Mouse (Mus musculus): Measurements from ENCODE around the gene Krtap28-10.

The Krtap28-10 gene

DNA sequence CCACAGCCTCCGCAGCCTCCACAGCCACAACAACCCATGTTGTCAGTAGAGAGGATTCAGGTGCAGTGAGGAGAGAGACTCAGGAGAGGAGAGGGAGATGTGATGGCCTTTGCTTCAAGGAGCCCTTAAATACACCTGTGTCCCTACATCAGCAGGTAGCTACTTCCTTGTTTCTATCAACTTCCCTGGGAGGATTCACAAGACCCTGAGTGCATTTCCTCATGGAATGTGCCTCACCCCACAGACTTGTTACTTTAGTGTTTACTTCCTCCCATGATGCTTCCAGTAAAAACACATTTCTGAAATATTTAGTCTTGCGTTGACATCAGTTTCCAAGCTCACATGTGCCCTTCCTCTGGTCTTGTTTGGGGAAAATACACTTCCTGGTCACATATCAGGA is at the start of gene Krtap28-10:
Gene Krtap28-10, minus strand, starts transcription at position 101 of the 400 bp plus-strand sequence.
- no peak for DNase-seq

DNA sequence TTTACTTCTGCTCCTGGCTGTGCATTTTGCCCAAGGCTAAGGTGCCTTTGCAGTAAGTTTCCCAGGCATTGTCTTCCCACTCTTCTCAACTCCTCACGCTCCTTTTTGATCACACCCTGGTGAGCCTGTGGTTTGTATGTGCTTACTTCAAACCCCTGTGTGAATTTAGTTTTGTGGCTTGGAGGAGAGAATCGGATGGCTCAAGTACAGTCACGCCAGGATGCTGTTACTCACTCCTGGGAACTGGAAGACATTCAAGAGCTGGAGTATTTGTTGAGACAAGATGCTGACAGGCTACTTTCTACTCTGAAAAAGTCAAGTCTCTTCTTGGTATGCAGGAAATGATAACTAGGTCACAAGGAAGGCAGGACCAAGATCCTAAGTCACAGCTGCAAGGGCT is 49.0 kb upstream of the Krtap28-10 start:
- DNase-seq, result no peak

DNA sequence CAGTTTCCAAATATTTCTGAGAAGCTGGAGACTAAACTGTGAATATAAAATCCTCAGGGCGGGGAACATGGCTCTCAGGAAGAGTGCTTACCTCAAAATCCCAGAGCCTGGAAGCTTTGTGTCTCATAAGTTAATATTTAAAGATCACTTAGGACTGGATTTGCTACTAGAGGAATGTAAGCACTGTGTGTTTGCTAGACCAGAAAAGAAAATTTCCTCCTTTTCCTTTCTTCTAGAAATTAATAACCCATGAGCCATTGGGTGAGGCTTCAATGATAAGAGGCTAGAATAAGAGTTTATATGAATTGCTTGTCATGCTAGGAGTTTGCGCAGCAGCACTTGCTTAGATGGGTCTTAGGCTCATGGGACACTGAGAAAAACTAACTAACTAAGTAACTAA is 42.5 kb upstream of the Krtap28-10 start:
- no peak for DNase-seq

DNA sequence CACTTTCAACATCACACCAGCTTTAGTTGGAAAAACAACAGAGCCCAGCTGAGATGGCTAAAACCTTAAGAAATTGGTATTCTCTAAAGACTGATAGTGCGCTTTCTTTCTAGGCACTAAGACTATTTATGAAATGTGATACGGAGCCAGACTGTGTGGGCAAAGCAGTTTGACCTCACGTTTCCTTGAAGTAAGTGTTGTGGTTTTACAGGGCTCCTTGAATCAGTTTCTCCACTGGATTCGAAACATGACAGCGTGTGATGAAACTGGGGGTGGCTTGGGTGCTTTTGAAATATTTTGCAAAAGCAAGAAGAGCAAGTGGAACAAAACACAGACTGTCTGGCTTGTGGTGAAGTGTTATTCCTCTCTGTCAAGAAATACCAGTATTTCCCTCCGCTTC is 34.7 kb upstream of the Krtap28-10 start:
- no peak for DNase-seq

DNA sequence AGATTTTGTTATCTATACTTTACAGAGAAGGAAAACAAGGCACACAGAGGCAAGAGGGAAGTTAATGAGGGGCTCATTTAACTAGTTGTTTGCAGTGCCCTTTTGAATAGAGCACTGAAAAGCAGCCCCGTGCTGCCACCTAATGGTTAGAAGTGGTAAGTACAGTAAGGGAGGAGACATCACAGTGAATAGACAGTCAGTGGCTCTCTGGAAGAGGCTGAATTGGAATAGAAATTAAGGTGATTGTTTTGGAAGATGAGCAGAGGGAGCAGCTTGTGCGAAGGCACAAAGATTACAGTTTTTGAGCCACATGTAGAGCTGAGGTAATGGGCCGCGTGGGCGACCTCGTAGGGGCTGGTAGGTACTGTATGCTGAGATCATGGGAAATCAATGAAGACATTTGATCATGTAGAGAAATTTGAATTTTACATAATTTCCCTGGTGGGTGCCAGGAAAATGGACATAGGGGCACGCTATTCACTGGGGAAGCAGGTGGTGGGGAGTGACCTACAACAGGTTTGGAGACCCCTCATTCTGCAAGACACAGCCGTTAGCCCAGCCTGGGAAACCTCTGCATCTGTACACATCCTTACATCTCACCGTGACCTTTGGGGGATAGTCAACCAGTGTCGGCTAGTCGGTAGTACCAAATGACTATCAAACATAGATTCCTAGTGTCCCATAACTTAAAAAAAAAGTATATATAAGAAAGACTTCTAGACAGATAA is 34.1 kb upstream of the Krtap28-10 start:
- no peak for DNase-seq

DNA sequence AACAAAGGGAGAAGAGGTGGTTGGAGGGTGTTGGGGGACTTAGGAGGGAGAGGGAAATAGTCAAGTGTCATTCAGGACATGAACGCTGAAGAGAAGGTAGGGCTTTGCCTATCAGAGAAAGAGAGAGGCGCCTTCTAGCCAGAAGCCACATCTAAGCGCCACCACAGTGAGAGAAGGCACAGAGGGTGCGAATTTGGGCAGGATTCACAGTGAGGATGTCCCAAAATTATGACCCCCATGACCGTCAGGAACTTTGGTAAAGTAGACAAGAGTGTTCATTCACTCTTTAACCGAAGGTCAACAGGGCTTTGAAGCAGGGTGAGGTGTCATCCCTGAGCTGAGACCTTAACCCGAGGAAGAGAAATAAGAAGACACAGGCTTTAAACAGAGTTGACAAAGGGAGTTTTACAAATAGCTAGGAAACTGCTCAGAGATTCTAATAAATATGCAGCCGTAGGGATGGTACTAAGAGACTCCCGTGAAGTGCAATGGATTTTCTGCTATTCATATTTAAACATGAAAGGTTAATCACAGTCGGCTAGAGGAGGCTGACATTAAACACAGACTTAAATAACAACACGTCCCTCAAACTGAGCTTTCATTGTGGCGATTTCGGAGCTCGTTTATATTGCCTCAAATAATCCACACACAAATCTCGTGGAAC is 33.4 kb upstream of the Krtap28-10 start:
- DNase-seq, result no peak

DNA sequence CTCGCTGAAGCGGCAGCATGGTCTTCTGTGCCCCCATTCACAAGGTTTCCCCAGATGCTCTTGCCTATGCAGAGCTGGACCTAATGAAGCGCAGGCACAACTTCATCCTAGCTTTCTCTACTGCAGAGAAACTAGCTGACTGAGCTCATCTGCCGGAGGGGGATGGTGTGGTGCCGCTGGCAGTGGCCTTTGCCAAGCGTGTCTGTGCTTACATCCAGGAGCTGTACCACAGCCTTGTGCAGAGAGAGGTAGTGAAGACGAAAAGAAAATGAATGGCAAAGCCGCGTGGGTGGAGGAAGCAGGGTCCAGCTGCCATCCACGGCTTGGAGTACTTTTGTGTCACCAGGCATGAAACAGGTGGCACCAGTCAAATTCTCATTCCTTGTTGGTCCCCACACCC is 24.9 kb upstream of the Krtap28-10 start:
- DNase-seq, result no peak

DNA sequence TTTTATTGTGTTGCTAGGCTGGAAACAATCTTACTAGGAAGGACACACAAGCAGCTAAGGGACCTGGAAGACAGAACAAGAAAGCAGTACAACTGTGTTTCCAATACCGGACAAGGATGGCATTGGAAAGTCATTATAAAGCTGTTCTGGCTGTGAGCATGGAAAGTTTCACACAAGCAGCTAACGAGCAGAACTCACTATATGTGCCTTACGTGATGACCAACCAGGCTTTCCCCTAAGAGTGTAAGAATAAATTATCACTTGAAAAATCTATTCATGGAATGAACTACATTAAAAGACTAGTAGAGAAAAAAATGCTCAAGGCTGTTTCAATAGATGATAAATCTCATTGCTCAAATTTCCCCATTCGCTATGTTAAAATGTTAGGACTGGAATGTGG is 24.3 kb upstream of the Krtap28-10 start:
- DNase-seq, result no peak

DNA sequence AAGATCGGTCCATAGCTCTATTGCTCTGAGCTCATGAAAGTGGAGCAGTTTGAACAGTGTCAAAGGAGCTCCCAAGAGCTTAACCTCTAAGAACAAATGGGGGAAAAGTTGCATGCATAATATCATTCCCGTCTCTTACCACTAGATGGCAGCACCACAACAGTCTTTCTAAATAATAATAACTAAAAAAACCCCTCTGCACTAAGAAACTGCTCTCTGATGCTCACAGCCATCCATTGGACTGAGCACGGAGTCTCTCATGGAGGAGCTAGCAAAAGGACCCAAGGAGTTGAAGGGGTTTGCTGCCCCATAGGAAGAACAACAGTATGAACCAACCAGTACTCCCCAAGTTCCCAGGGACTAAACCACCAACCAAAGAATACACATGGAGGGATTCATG is 22.6 kb upstream of the Krtap28-10 start:
- DNase-seq, result no peak

DNA sequence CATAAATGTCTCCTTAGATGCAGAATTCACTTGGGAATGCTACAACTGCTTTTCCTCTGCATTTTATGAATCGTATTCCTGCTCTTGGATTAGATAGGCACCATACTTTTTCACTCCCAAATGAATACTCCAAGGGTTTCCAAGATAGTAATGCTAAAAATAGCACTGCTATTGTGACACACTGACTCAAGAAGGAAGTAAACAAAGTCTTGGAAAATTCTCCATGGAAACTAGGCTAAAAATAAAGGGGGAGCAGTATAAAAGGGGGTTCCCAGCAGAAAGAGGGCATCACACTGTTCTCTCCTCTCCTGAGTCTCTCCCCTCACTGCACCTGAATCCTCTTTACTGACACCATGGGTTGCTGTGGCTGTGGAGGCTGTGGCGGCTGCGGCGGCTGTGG is 18.4 kb upstream of the Krtap28-10 start, which contains the start of gene Krtap28-13:
Gene Krtap28-13, plus strand, starts transcription at position 288 of the 400 bp plus-strand sequence.
- DNase-seq, result no peak

DNA sequence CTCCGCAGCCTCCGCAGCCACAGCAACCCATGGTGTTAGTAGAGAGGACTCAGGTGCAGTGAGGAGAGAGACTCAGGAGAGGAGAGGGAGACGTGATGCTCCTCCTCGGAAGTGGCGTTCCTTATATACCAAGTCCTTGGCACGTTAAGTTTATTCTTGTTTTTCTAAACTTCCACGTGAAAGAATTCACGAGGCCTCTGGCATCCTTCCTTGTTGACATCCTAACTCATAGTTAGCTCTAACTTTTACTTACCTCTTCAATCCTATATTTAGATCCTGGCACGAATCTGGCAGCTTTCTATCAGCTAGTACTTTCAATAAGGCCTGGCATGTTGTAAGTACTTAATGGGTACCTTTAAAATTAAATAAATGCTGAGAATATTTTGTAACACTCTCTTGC is 17.0 kb upstream of the Krtap28-10 start, which contains the start of gene A030005K14Rik:
Gene A030005K14Rik, minus strand, starts transcription at position 101 of the 400 bp plus-strand sequence.
- DNase-seq, result no peak

DNA sequence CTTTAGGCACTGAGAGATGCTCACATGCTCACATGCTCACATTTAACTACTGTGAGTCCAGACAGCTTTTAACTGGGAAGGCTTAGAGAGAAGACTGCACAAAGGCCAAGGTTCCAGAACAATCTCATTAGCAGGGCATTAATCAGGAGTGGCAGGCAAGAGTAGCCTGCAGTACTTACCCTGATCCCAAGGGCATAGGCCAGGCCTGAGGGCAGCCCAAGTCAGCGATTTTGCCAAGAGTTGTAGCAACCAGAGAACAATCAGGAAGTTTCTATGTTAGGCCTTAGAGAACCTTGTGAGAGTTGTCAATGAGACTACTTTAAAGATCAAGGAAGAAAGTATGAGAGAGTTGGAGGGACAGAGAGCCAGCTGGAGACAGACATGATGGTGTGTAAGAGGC is 16.2 kb upstream of the Krtap28-10 start:
- DNase-seq, result no peak

DNA sequence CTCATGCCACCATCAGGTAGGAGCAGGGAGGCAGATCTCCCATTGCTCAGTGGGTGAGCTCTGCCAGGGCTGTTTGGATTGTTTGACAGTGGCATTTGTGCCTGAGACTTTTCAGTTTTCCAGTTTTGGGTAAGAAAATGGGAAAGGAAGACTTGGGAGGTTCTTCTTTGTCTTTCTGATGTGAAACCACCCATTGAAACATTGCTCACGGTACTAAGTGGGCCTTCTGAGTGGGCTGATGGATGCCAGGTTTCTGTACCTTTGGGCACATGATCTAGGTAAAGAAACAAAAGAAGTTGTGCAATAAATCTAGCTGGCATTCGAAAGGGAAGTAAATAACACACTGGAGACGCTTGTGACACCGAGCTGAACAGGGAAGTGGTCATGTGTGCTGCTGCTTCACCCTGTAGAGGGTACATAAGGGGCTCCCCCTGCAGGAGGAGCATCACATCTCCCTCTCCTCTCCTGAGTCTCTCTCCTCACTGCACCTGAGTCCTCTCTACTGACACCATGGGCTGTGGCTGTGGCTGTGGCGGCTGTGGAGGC is 2.7 kb upstream of the Krtap28-10 start, which contains the start of gene Gm47969:
Gene Gm47969, plus strand, starts transcription at position 51 of the 546 bp plus-strand sequence.
- DNase-seq, result no peak

DNA sequence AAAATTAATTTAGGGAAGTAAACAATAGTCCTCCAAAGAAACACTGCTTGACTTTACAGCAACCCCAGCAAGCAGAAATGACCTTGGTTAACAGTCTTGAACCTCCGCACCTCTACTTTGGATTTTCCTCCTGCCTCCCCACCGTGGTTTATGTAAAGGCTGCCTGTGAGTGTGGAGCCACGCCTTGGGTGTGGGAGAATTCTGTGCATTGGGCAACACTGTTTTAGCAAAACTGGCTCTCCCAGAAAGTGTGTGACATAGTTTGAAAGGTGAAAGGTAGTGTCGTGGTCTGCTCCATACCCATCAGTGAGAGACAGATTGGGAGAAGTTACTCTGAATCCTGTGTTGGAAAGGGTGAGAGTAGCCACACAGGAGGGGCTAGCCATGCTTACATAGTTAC is 3.2 kb downstream of the Krtap28-10 start:
- no peak for DNase-seq

DNA sequence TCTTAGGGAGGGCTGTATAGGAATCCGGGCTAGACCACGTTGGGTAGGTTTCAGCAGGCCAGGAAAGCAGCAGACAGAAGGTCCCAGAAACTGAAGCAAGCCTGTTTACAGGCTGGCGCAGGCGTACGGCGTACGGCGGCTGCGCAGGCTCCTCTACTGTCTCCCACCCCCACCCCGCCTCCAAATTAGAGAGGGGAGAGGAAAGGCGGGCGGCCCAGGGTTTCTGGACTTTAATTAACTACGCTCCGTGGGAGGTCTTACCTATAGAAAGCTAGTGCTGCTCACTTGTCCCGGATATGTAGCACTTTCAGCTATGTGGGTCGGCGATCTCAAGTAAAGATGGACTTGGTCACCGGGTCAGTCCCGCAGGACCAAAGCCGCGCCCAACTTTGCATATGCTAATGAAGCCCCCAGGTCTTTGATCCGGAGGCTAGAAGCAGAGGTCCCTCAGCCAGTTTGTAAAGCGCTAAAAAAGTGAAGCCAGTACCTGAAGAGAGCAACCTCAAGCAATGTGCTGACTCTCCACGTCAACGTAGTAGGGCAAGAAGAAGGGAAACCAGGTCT is 4.1 kb downstream of the Krtap28-10 start, which contains the start of gene Slc19a3:
Gene Slc19a3, minus strand, starts transcription at position 340 of the 564 bp plus-strand sequence.
- DNase-seq, result no peak

DNA sequence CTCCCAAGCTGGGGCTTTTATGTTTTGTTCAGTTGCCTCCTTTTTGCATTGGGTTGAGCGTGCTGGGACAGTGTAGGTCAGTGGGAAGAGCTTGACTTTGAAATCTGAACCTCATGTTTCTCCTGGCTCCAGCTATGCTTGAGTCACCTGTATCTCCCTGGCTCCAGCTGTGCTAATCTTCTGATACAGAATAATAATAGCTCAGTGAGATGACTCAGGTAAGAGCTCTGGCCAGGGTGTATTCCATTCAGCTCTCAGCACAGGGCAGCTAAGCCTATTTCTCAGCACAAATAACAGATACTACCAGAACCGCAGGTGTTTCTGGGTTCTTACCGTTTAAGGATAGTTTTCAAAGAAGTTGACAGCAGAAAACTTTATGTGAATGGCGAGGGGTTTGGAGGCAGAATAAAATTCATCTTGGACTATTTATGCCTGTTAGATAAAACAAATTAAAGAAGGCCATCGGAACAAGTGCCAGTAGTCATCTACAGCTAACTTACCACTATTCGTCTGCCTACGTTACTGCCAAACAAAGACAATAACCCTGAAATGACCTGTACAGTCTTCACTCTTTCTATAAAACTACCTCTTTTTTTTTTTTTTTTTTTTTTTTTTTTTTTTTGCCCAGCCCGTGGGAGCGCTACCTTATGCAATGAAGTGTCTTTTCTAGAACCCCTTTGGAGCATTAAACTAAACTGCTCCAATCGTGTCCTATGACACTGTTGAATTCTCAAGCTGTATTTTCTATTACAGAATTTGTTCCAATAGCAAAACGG is 5.2 kb downstream of the Krtap28-10 start:
- no peak for DNase-seq

DNA sequence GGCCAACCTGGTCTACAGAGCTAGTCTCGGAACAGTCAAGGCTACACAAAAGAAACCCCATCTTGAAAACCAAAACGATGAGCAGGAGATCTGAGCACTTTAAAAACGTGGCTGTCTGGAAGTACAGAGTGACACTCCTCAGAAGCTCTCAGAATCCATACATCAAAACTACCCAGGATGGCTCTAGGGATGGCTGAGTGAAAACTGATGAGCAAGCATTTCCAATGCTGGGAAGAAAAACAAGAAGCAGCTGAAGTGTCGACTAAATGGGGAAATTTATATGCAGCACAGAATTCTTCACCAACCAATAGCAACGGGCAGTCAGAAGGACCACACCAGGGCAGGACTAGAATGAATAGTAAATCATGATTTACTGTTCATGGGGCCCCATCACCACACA is 7.8 kb downstream of the Krtap28-10 start:
- DNase-seq, result no peak

DNA sequence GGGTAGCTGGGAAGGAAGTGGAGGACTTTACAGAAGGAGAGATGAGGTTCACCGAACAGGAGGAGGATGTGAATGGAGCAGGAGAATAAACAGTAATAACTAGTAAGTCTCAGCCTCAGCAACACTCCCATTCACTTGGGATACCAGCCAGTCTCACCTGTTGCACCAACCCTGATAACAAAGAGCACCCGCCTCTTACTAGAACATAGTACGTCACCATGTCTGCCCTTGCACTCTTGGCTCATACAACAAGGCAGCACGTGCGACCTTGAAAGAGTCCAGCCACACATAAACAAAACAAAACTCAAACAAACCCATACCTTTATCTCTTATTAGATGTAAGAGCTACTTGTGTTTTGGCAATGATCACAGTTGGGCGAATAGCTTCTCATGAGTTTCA is 9.8 kb downstream of the Krtap28-10 start:
- no peak for DNase-seq

DNA sequence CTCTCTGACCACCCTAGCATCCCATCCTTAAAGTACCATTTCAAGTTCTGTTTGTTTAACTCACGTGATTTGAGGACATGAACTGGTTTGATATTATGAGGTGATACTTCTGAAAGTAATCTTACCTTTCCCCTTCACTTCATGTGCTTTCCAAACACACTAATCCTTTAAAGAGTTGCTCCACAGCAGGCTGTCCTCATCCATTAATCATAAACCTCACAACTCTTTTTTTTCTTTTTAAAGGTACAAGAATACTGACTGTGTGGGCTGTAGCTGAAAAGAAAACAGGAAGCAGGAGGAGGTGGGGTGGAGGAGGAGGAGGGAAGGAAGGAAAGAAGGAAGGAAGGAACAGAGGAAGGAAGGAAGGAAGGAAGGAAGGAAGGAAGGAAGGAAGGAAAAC is 10.3 kb downstream of the Krtap28-10 start:
- DNase-seq, result no peak

DNA sequence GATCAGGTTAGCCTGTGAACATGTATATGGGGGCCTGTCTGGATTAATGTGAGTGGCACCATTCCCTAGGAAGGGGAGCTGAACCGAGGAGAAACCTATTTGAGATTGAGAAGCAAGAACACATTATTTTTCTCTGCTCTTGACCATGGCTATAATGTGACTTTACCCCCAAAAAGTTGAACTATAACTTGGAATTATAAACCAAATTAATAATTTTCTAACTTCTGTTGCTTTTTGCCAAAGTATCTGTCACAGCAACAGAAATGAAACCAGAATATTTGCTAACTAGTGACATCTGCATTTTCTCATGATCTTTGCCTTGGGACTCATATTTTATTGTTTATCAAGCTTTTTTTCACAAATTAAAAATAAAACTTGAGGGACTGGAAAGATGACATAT is 25.7 kb downstream of the Krtap28-10 start:
- DNase-seq, result no peak

DNA sequence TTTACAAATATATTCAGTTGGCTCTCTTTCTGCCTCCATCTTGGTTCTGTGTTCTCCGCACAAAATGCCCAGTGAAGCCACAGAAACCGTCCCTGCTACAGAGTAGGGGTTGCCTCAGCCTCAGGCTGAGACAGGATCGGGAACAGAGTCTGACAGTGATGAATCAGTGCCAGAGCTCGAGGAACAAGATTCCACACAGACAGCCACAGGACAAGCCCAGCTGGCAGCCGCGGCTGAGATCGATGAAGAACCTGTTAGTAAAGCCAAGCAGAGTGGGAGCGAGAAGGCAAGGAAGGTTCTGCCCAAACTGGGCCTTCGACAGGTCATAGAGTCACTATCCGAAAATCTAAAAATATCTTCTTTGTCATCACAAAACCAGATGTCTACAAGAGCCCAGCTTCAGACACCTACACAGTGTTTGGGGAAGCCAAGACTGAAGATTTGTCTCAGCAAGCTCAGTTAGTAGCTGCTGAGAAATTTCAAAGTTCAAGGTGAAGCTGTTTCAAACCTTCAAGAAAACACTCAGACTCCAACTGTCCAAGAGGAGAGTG is 26.9 kb downstream of the Krtap28-10 start:
- no peak for DNase-seq

DNA sequence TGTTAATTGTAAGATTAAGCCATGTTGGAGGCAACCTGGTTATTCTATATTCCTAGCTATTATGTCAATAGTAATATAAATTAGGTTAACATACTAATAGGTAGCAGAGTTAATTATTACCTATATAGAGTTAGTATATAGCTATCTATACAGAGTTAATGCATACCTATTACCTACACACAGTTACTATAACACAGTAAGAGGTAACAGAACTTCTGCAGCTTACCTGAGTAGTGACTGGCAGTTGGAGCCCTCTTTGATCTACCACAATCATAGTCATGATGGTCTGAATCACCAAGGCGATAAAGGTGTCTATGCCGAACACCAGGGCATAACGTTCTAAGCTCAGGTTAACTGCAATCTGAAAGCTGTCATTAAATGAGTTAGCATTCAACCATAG is 27.8 kb downstream of the Krtap28-10 start:
- no peak for DNase-seq

Data from spleen, adult 18-20 months (tissue).